Mouse (Mus musculus) urinary bladder, postnatal 14 days (tissue): Measurements from ENCODE around the gene Csnk1g2.
A peak's percentile ranks its signal among the peaks of the same experiment; 100 is the strongest.

ENCODE experiments used
- DNase-seq: peaks from one replicate; pipeline ENCODE4 v3.0.0; 2021; ENCODE audit warnings: low spot score

Gene Csnk1g2

GRCm38 (mm10) chr10:80665459-80665858 is 42.8 kb downstream of the Csnk1g2 start:
- peak; percentile 61 for DNase-seq

DNA sequence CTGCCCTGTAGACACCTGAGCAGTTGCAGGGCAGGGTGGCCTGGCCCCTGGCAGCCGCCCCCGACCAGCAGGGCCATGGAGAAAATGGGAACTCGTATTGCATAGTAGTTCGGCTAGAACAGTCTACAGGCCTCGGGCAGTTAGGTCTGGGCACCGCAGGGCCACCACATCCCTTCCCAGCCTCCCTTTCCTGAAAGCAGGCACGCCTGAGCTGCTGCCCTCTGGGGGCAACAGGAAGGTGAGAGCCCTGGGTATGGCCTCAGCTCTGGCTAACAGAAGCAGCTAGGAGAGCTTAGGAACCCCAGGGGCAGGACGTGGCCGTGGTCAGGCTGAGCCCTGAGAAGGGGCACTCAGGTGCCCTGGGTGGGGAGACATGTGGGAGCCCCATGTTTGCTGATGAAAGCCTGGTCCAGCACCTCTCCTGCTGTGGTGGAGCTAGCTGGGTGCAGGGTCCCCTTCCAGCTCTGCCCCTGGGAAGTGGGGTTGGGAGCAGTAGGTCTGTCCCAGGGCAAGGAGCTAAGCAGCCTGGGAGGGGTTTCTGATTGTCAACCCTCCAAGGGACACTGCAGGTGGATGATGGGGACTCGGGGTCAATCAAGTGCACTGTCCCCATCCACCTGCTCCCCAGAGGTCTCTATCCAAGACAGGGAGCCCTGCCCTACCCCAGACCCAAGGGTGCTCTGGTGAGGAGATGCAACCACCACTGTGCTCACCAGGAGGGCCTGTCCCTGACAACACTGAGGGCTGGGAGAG is 43.5 kb downstream of the Csnk1g2 start:
- no peak for DNase-seq

DNA sequence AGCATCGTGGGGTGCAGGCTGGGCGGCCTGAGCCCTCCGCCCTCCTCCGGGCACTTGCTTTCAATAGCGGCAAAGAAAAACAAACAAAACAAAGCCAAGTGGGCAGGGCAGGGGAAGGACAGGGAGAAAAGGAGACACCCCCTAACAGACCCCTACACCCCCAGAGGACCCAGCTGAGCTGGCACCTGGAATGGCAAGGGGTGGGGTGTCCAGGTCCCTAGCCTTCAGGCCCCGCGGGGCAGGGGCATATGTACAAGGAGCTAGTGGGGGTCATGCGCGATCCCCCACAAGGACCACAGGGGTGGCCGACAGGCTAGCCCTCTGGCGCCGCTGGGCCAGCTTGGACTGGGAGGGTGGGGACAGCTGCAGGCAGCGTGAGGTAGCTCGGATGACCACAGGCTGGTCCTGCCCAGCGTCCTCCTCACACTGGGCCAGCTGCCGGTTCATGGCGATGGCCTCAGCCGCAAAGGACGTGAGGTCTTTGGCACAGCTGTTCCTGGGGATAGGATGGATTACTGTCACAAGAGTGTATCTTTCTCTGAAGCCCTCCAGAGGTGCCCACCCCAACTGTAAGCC is 44.3 kb downstream of the Csnk1g2 start:
- no peak for DNase-seq

DNA sequence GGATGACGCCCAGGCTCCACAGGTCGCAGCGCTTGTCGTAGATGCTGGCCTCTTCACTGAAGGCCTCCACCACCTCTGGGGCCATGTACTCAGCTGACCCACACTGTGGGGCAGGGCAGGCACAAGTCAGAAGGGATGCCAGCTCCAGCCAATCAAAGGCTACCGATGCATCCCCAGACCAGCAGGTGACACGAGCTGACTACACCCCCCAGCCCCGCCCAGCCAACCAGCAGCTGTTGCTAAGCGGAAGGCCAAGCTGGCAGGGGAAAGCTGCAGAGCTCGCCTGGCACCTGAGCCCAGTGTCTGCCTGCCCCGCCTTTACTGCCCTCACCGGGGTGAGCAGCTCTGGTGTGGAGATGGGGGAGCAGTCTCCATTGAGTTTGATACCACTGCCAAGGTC is 46.0 kb downstream of the Csnk1g2 start:
- peak; percentile 81 for DNase-seq

DNA sequence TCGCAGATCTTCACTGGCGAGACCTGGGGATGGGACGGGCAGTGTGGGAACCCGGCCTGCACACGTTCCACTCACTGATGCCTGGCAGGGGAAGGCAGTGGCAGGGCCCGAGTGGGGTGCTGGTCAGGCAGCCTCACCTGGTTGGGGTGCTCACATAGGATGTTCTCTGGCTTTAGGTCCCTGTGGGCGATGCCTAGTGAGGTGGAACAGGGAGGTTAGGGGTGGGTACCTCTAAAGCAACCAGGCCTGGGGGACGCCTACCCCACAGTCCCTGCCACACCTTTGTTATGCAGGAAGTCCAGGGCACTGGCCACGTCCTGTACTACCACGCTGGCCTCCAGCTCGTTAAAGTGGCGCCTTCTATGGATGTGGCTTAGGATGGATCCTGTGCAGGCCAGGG is 46.4 kb downstream of the Csnk1g2 start:
- no peak for DNase-seq

- peak; percentile 83 for DNase-seq
These were observed 47.3 kb downstream of the Csnk1g2 start for GRCm38 (mm10) chr10:80669737-80670485.

- DNase-seq, result no peak
These were observed 47.9 kb downstream of the Csnk1g2 start for GRCm38 (mm10) chr10:80670531-80670930.

DNA sequence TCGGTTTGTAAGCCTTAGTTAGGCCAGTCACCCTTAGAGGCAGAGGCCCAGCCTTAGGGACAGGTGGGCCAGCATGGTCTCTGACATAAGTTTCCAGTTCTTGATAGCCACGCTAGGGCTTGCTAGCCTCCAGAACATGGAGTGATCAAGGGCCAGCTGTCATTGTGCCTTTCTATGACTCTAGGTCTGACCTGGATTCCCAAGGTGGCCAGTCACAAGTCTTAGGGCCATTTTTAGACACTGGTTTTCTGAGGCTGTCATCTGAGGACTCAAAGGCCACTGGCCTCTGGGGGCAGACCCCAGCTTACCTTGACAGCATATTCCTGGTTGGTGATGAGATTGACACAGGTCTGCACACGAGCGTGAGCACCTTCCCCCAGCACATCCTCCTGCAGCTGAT is 48.6 kb downstream of the Csnk1g2 start:
- DNase-seq, result no peak

DNA sequence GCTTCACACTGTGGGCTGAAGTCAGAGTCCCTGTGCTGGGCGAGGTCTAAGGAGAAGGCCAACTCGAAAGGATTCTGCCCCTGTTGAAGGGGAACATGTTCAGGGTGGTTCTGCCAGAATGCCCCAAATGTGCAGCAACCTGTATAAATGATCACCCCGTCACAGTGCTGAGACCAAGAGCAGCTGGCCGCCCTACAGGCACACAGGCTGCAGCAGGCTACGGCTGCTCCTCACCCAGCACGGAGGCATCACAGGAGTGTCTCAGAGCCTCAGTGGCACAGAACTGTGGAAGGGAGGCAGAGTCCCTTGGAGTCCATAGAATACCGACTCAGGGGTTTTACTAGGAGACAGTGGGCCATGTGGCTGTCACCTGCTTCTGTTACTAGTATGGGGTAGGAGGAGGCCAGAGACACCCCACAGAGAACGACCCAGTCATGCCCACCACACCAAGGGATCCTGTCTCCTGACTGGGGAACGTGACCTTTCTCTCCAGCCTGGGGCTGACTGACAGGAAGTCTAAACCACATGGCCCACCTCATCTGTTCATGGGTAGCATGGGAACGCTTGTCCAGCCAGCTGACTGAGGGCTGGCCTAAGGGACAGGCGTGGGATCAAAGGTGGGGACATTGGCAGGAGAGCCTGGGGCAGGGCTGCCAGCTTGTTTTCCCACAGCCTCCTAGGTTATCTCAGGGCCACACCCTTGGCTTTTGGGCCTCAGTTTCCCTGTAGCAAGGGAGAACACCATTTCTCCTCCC is 49.5 kb downstream of the Csnk1g2 start:
- no peak for DNase-seq

DNA sequence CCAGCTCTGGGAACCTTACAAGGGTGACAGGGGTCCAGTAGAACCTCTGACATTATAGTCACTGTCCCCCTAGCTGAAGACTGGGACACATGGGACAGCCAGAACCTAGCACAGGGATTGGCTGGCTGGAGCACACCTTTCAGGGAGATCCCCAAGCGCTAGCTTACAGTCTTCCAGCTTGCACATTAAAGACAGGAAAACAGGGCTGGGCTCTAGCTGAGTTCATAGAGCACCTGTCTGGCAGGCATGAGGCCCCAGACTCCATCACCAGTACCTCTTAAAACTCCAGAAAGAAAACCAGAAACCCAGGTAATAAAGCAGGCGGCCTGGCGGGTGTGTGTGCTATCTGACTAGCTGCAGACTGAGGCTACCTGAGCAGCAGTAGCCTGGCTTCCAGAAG is 51.1 kb downstream of the Csnk1g2 start:
- no peak for DNase-seq

- DNase-seq, result peak; percentile 63
These were observed 51.6 kb downstream of the Csnk1g2 start for GRCm38 (mm10) chr10:80674161-80674711.

DNA sequence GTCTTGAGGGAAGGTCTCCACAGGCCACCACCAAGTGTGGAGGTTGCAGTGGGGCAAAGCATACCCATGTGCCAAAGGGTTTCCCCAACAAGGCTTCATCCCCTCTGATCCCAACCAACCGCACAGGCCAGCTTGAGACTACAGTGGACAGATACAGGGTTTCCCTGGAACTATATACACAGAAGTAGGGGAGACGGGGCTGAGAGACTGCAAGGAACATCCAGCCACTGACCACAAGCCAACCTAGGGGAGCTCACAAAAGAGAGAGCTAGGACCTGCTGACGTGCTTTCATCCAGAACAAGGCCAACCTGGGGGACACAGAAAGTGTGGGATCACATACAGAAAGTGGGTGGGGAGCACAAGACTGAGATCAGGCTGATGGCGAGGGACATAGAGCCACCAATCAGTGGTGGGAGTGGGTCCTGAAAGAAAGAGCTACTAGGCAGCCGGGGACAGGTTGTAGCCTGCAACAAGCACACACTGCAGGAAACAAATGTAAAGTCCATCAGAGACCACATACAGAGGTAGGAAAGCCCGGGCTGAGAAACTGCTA is 52.3 kb downstream of the Csnk1g2 start:
- no peak for DNase-seq

DNA sequence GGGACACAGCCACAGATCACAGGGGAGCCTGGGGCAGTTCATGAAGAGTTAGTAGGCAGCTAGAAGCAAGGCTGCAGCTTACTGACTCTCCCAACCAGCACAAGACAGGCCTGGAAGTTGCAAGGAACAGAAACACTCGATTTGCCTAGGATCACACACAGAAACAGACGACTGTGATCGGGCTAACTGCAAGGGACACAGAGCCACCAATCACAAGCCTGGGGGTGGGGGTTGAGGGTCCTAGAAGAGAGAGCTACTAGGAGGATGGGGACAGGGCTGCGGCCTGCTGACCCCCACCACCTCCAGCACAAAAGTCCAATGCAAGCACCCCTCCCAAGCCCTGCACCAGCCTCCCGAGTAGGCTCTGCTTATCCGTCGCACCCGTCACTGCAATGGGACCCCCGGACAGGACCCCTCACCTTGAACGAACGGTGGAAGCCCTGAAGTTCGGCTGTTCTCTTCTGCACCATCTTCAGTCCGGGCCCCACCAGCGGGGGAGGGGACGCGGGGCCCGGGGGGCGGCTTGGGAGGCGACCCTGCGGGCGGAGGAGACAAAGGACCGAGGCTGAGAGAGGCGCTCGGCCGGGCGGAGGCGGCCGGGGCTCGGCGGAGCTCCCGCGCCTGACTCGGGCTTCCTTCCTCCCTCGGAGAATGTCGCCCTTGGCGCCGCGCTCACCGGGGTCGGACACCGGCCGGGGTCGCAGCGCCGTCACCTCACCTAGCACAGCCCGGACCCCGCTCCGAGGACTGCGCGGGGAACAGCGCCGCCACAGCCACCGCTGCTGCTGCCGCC is 53.0 kb downstream of the Csnk1g2 start:
- DNase-seq, result no peak

- DNase-seq, result peak; percentile 100
These were observed 53.7 kb downstream of the Csnk1g2 start for GRCm38 (mm10) chr10:80676198-80676928.

DNA sequence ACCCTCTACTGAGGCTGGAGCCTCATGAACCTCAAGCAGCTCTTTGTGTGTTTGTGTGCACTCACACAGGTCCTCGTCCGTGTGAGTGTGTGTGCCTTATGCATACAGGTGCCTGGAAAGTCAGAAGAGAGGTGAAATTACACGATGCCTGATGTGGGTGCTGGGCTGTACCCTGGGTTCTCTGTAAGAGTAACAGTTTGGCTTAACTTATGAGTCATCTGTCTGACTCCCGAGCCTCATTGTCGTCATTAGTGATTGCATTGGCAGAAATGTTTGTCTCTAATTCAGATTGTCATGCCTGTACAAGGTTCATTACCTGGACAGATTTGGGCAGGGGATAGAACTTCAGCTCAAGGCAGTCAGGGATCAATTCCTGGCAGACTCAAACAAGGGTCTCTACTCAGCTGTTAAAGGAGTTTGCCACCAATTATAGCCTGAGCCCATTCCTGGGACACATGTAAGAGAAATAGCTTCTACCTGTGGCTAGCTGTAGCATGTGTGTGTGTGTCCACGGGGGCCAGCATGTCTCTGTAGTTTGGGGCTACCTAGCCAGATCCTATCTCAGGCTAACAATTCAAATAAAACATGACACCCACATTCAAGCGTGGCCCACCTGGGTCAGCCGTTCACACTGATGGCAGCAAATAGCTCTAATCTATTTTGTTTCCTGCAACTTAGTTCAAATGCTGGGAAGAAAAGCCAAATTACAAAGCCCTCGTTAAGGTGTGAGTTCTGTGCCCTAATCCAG is 54.7 kb downstream of the Csnk1g2 start:
- no peak for DNase-seq

GRCm38 (mm10) chr10:80677942-80678436 is 55.4 kb downstream of the Csnk1g2 start, which contains the start of gene Mknk2:
Gene Mknk2, minus strand, starts transcription at chr10:80678112.
- DNase-seq, result peak; percentile 98

DNA sequence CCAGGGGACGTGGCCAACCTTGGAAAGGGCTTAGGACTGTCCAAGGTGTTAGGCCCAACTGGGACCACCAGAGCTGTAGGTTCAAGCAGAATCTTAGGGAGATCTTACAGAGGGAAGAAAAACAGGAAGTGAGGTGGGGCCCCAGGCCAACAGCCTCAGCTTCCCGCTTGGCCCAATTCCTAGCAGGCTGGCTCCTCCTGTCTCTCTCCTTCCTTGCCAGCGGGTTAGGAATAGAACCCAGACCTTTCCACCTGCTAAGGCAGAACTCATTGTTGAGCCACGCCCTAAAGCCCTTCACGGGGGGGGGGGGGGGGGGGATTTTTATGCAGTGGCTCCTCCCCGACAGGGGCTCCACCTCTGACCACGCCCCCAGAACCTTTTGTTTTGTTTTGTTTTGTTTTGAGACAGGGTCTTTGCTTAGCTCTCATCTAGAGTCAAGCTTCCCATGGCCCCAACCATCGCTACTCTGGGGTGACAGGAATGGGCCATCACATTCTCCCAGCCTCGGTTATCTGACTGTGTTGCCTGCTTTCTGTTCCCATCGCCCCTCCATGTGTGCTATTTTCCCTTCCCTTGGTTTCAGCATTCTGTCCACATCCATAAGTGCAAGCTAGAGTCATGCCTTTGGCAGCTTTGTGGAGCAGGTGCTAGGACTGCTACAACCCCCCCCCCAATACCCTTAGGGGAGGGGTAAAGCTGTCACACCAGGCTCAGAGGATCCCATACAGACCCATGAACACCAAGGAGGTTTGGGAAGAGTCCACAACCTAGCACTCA is 56.2 kb downstream of the Csnk1g2 start:
- no peak for DNase-seq

GRCm38 (mm10) chr10:80679556-80680259 is 57.1 kb downstream of the Csnk1g2 start:
- no peak for DNase-seq
